Mouse (Mus musculus) olfactory bulb, adult 2 months (tissue): Measurements from ENCODE around the gene Tesmin.

ENCODE experiments used
- CTCF ChIP-seq: fragments of 200-500 bp; IDR thresholded peaks from 2 replicates; pipeline ENCODE4 v1.5.1; 2012; ENCODE audit warnings: low read depth, mild to moderate bottlenecking, low read length, moderate library complexity; ENCODE audit not compliant: insufficient read depth
- POLR2A ChIP-seq: fragments of 200-500 bp; IDR thresholded peaks from 2 replicates; pipeline ENCODE4 v1.6.1; 2012; ENCODE audit warnings: mild to moderate bottlenecking, low read depth, low read length, moderate library complexity; ENCODE audit not compliant: insufficient read depth

DNA sequence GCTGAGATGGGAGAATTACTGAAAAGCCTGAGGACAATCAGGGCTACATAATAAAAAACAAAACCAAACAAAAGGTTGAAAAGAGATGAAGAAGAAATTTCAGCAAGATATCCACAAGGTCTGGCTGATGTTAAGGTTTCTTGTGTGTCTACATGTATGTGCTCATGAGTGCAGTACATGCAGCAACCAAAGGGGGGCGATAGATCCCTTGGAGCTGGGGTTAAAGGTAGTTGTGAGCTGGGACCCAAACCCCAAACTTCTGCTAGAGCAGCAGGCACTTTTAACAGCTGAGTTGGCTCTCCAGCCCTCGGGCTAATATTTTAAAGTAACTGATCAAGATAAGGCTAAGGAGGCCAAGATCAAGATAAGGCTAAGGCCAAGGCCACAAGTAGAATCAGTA lies 14.6 kb upstream of the Tesmin start:
- TF ChIP-seq CTCF (no peak), POLR2A (no peak)
